In genomic region chr1:185229406-185230201, GRCm38 (mm10) we compare ENCODE assay signal across 8 mouse cellular contexts. TPM values are rescaled to one million over a fixed set of nuclear protein-coding genes. Genes with fewer than 3 reads are reported as not detected.
DNase-seq lines count a peak whose midpoint lies in the region; ATAC-seq and TF ChIP-seq lines count a peak whose summit lies in the region.

No protein-coding gene starts in this region.

- peak; percentile 79 for ATAC-seq in heart, embryonic 11.5 days (replicated peaks; ENCODE audit: insufficient number of reproducible peaks, low FRiP score, low TSS enrichment)
- ATAC-seq in liver, embryonic 14.5 days (ENCODE audit: insufficient read depth) = peak; percentile 86
- no peak for ATAC-seq in activated CD4-positive, CD25-positive, alpha-beta regulatory T cell, adult 4 months

- DNase-seq in cerebellum, adult 9-10 months = peak; percentile 17
- DNase-seq in cerebellum, postnatal 14 days = no peak
- DNase-seq in right cerebral cortex, adult 2 months (ENCODE audit: low spot score in 2 of 2) = peak; percentile 59 to 65
- no peak for DNase-seq in right cerebral cortex, postnatal 10 days (ENCODE audit: low spot score in 2 of 2)
- DNase-seq in liver, embryonic 14.5 days (ENCODE audit: low read depth in 3 of 3, low spot score in 3 of 3) = peak; percentile 23 to 29 (median 27)
- DNase-seq in embryo, embryonic 10 days (ENCODE audit: low spot score) = no peak

- TF ChIP-seq CTCF in liver, embryonic 14.5 days (IDR thresholded peaks at IDR 0.05; ENCODE audit: low read depth) = no peak

- H3K36me3 ChIP-seq in heart, embryonic 11.5 days (ENCODE audit: control insufficient read depth, insufficient read depth, low read length) = peaks cover 6% of the 10 kb centered on the region
- H3K36me3 ChIP-seq in liver, embryonic 14.5 days (replicated peaks; ENCODE audit: control insufficient read depth, insufficient read depth, low read depth) = no peaks in the 10 kb centered on the region; the same call in none of the 2 replicates

- H3K4me3 ChIP-seq in heart, embryonic 11.5 days (ENCODE audit: low read depth, low read length) = no peak overlapping the region
- H3K4me3 ChIP-seq in liver, embryonic 14.5 days (ENCODE audit: insufficient read depth in 1 of 2, low read depth in 2 of 2, low read length in 2 of 2) = no peak overlapping the region

- TF ChIP-seq EP300 in liver, embryonic 14.5 days (IDR thresholded peaks at IDR 0.05; ENCODE audit: low read depth) = no peak

- H3K9ac ChIP-seq in heart, embryonic 11.5 days (ENCODE audit: low read depth, low read length) = no peak overlapping the region
- peak overlapping the region; percentile 31 for H3K9ac ChIP-seq in liver, embryonic 14.5 days (replicated peaks)

- WGBS in heart, embryonic 11.5 days (ENCODE audit: insufficient replicate concordance) = 51% methylated on average over 7 of the region's 7 CpGs
- 43% methylated on average over 7 of the region's 7 CpGs for WGBS in liver, embryonic 14.5 days (ENCODE audit: insufficient replicate concordance)

- H3K27me3 ChIP-seq in heart, embryonic 11.5 days (ENCODE audit: control insufficient read depth, insufficient read depth, low read length) = no peaks in the 10 kb centered on the region
- no peaks in the 10 kb centered on the region for H3K27me3 ChIP-seq in liver, embryonic 14.5 days (ENCODE audit: control insufficient read depth, insufficient read depth, low read length)

- H3K4me1 ChIP-seq in heart, embryonic 11.5 days (ENCODE audit: control insufficient read depth, insufficient read depth, low read length) = peaks cover 8% of the 10 kb centered on the region
- peaks cover 7 to 15% of the 10 kb centered on the region in 2 experiments for H3K4me1 ChIP-seq in liver, embryonic 14.5 days (replicated peaks; ENCODE audit: control insufficient read depth in 2 of 2, insufficient read depth in 2 of 2, low read length in 1 of 2)

- H3K4me2 ChIP-seq in heart, embryonic 11.5 days = no peak overlapping the region
- H3K4me2 ChIP-seq in liver, embryonic 14.5 days (ENCODE audit: low read depth) = 0 out of 2 replicates have a peak overlapping the region, but pooled peaks have one; percentile 8

- peak overlapping the region; percentile 64 for H3K27ac ChIP-seq in heart, embryonic 11.5 days (ENCODE audit: low read depth, low read length)
- peak overlapping the region; percentile 36 for H3K27ac ChIP-seq in liver, embryonic 14.5 days

- H3K9me3 ChIP-seq in heart, embryonic 11.5 days (replicated peaks; ENCODE audit: control insufficient read depth, low read length) = no peaks in the 10 kb centered on the region
- H3K9me3 ChIP-seq in liver, embryonic 14.5 days (ENCODE audit: control insufficient read depth, low read length) = no peaks in the 10 kb centered on the region

RNA-seq across cellular contexts. Expression of gene Rab3gap2, which starts 25.7 kb away (rescaled TPM):
- polyA plus RNA-seq in heart, embryonic 11.5 days (2014; fragmentation: Nextera tagmentation; extraction: Ambion mirVana) = 18.9 and 19.1 TPM in 2 replicates
- 7.7 and 9.6 TPM in 2 replicates for polyA plus RNA-seq in liver, embryonic 14.5 days (2012; rRNA removed)
- 10.2 and 12.0 TPM in 2 replicates for polyA plus RNA-seq in liver, embryonic 14.5 days (2014; fragmentation: Nextera tagmentation; extraction: Ambion mirVana)
- polyA plus RNA-seq in activated CD4-positive, CD25-positive, alpha-beta regulatory T cell, adult 4 months (2017; shearing (Covaris generic)) = 10 to 100 TPM; 12.8 to 15.0 TPM

Comparison
In these comparisons a context has a peak if more than half of its experiments do, and no peak if none do; other contexts are left out.
1. DNase-seq: peak in cerebellum, adult 9-10 months (single experiment), right cerebral cortex, adult 2 months (2 of 2) and liver, embryonic 14.5 days (3 of 3); none in cerebellum, postnatal 14 days (0 of 2), right cerebral cortex, postnatal 10 days (0 of 2) and embryo, embryonic 10 days (single experiment).